In genomic region chr11:100262058-100262980, GRCm38 (mm10) we compare ENCODE assay signal across 18 mouse cellular contexts. TPM values are rescaled to one million over a fixed set of nuclear protein-coding genes. Genes with fewer than 3 reads are reported as not detected.
DNase-seq lines count a peak whose midpoint lies in the region; ATAC-seq and TF ChIP-seq lines count a peak whose summit lies in the region.
"Had no signal": no experiment of that assay in that cellular context is flagged by ENCODE, and none has a peak within 500 bp of the region (broad histone marks: within the 10 kb centered on the region; RNA-seq: fewer than 3 reads in every experiment).

No protein-coding gene starts in this region.

- TF ChIP-seq CTCF in lung, embryonic 14.5 days (IDR thresholded peaks at IDR 0.05; ENCODE audit: low read depth), result no peak

- H3K27ac ChIP-seq in lung, embryonic 14.5 days (ENCODE audit: low read depth), result no peak overlapping the region
- H3K27ac ChIP-seq in embryonic facial prominence, embryonic 13.5 days, result peak overlapping the region; percentile 74
- no peak overlapping the region for H3K27ac ChIP-seq in intestine, embryonic 16.5 days (ENCODE audit: low read length)
- H3K27ac ChIP-seq: neural tube, embryonic 15.5 days had no signal

- no peaks in the 10 kb centered on the region for H3K9me3 ChIP-seq in lung, embryonic 14.5 days (ENCODE audit: low read depth, low read length)
- H3K9me3 ChIP-seq in embryonic facial prominence, embryonic 13.5 days, result no peaks in the 10 kb centered on the region
- no peaks in the 10 kb centered on the region for H3K9me3 ChIP-seq in intestine, embryonic 16.5 days (ENCODE audit: control insufficient read depth, low read length)
- H3K9me3 ChIP-seq: neural tube, embryonic 15.5 days had no signal

- H3K4me2 ChIP-seq in lung, embryonic 14.5 days, result no peak overlapping the region
- peak overlapping the region; percentile 1; the same call in 1 of the 2 replicates for H3K4me2 ChIP-seq in embryonic facial prominence, embryonic 13.5 days
- no peak overlapping the region for H3K4me2 ChIP-seq in intestine, embryonic 16.5 days (ENCODE audit: low read depth, low read length)
- H3K4me2 ChIP-seq: neural tube, embryonic 15.5 days had no signal

- H3K36me3 ChIP-seq in lung, embryonic 14.5 days (ENCODE audit: insufficient read depth), result no peaks in the 10 kb centered on the region
- H3K36me3 ChIP-seq in embryonic facial prominence, embryonic 13.5 days, result no peaks in the 10 kb centered on the region
- no peaks in the 10 kb centered on the region for H3K36me3 ChIP-seq in intestine, embryonic 16.5 days (ENCODE audit: control insufficient read depth, insufficient read depth, low read length)
- H3K36me3 ChIP-seq: neural tube, embryonic 15.5 days had no signal

- H3K9ac ChIP-seq in lung, embryonic 14.5 days, result no peak overlapping the region
- H3K9ac ChIP-seq in embryonic facial prominence, embryonic 13.5 days, result no peak overlapping the region
- no peak overlapping the region for H3K9ac ChIP-seq in intestine, embryonic 16.5 days (ENCODE audit: low read depth, low read length)
- H3K9ac ChIP-seq: neural tube, embryonic 15.5 days had no signal

- H3K4me3 ChIP-seq in lung, embryonic 14.5 days (ENCODE audit: low read depth, low read length), result no peak overlapping the region
- H3K4me3 ChIP-seq in embryonic facial prominence, embryonic 13.5 days, result no peak overlapping the region
- H3K4me3 ChIP-seq in intestine, embryonic 16.5 days (ENCODE audit: low read length), result no peak overlapping the region
- H3K4me3 ChIP-seq: neural tube, embryonic 15.5 days had no signal

- 15% methylated on average over 13 of the region's 13 CpGs for WGBS in lung, embryonic 14.5 days
- 11% methylated on average over 13 of the region's 13 CpGs for WGBS in embryonic facial prominence, embryonic 13.5 days
- 34% methylated on average over 13 of the region's 13 CpGs for WGBS in intestine, embryonic 16.5 days

- H3K4me1 ChIP-seq in lung, embryonic 14.5 days (ENCODE audit: insufficient read depth), result no peaks in the 10 kb centered on the region
- H3K4me1 ChIP-seq in embryonic facial prominence, embryonic 13.5 days, result peaks cover 16% of the 10 kb centered on the region; the same call in 1 of the 2 replicates
- H3K4me1 ChIP-seq in intestine, embryonic 16.5 days (ENCODE audit: control insufficient read depth, insufficient read depth, low read length), result no peaks in the 10 kb centered on the region
- H3K4me1 ChIP-seq: neural tube, embryonic 15.5 days had no signal

- DNase-seq in lung, embryonic 14.5 days, result peak; percentile 8
- DNase-seq in lung, postnatal 25 days (ENCODE audit: low spot score), result no peak
- peak; percentile 87 for DNase-seq in R1 (ENCODE audit: low read depth, low spot score)
- peak; percentile 19 for DNase-seq in mesoderm, embryonic 11.5 days (ENCODE audit: low read depth, low spot score)
- DNase-seq: cerebellum, adult 18-20 months; kidney, postnatal 10 days had no signal

- H3K27me3 ChIP-seq in lung, embryonic 14.5 days (ENCODE audit: insufficient read depth, low read length), result no peaks in the 10 kb centered on the region
- no peaks in the 10 kb centered on the region; the same call in 1 of the 2 replicates for H3K27me3 ChIP-seq in embryonic facial prominence, embryonic 13.5 days
- no peaks in the 10 kb centered on the region for H3K27me3 ChIP-seq in intestine, embryonic 16.5 days (replicated peaks; ENCODE audit: control insufficient read depth, insufficient read depth, low read length)
- H3K27me3 ChIP-seq: Patski had no signal

- peak; percentile 63; the same call in 1 of the 2 replicates for ATAC-seq in lung, embryonic 14.5 days (ENCODE audit: insufficient read depth)
- peak; percentile 77 for ATAC-seq in embryonic facial prominence, embryonic 13.5 days (ENCODE audit: insufficient number of reproducible peaks, insufficient read depth, low FRiP score, low TSS enrichment, low read depth)
- ATAC-seq in CD4-positive, CD25-positive, alpha-beta regulatory T cell, adult 4 months, result no peak
- ATAC-seq in intestine, embryonic 16.5 days, result no peak

RNA-seq across cellular contexts. Expression of gene Krt17, which starts 1.5 kb away (rescaled TPM):
- polyA plus RNA-seq in lung, embryonic 14.5 days (2014; fragmentation: Nextera tagmentation; extraction: Ambion mirVana), result 2.1 and 2.9 TPM in 2 replicates
- polyA plus RNA-seq in embryonic facial prominence, embryonic 13.5 days (2015; fragmentation: Nextera tagmentation; extraction: Ambion mirVana), result 161 and 186 TPM in 2 replicates
- 1 to 10 TPM; 1.7 to 6.4 TPM for polyA plus RNA-seq in CD4-positive, CD25-positive, alpha-beta regulatory T cell, adult 4 months (2017; shearing (Covaris generic))
- 11.5 and 11.8 TPM in 2 replicates for polyA plus RNA-seq in intestine, embryonic 16.5 days (2015; fragmentation: Nextera tagmentation; extraction: Ambion mirVana)
- polyA plus RNA-seq: liver, adult 2 months; testis, adult 2 months had no signal

RNA-seq across cellular contexts. Expression of gene Krt42, which starts 7.4 kb away (rescaled TPM):
- polyA plus RNA-seq in lung, embryonic 14.5 days (2014; fragmentation: Nextera tagmentation; extraction: Ambion mirVana), result not detected in 2 replicates
- polyA plus RNA-seq in embryonic facial prominence, embryonic 13.5 days (2015; fragmentation: Nextera tagmentation; extraction: Ambion mirVana), result 0.20 and 0.25 TPM in 2 replicates
- polyA plus RNA-seq in CD4-positive, CD25-positive, alpha-beta regulatory T cell, adult 4 months (2017; shearing (Covaris generic)), result not detected
- polyA plus RNA-seq in intestine, embryonic 16.5 days (2015; fragmentation: Nextera tagmentation; extraction: Ambion mirVana), result not detected in 2 replicates
- polyA plus RNA-seq: heart, embryonic 14.5 days; hindbrain, embryonic 11.5 days; intestine, embryonic 14.5 days; liver, adult 2 months; lung, embryonic 16.5 days; neural tube, embryonic 15.5 days; small intestine, adult 2 months; testis, adult 2 months had no signal

RNA-seq across cellular contexts. Expression of gene Krt16, which starts 13.6 kb away (rescaled TPM):
- polyA plus RNA-seq in lung, embryonic 14.5 days (2014; fragmentation: Nextera tagmentation; extraction: Ambion mirVana), result not detected in 2 replicates
- polyA plus RNA-seq in embryonic facial prominence, embryonic 13.5 days (2015; fragmentation: Nextera tagmentation; extraction: Ambion mirVana), result 0.33 and 0.45 TPM in 2 replicates
- not detected for polyA plus RNA-seq in CD4-positive, CD25-positive, alpha-beta regulatory T cell, adult 4 months (2017; shearing (Covaris generic))
- not detected in 2 replicates for polyA plus RNA-seq in intestine, embryonic 16.5 days (2015; fragmentation: Nextera tagmentation; extraction: Ambion mirVana)
- polyA plus RNA-seq: heart, embryonic 14.5 days; hindbrain, embryonic 11.5 days; intestine, embryonic 14.5 days; liver, adult 2 months; lung, embryonic 16.5 days; neural tube, embryonic 15.5 days; Patski; small intestine, adult 2 months; testis, adult 2 months had no signal

RNA-seq across cellular contexts. Expression of gene Krt14, which starts 55.0 kb away (rescaled TPM):
- 0.31 TPM in 1 of 2 replicates, not detected in the other for polyA plus RNA-seq in lung, embryonic 14.5 days (2014; fragmentation: Nextera tagmentation; extraction: Ambion mirVana)
- polyA plus RNA-seq in embryonic facial prominence, embryonic 13.5 days (2015; fragmentation: Nextera tagmentation; extraction: Ambion mirVana), result 574 and 670 TPM in 2 replicates
- polyA plus RNA-seq in CD4-positive, CD25-positive, alpha-beta regulatory T cell, adult 4 months (2017; shearing (Covaris generic)), result not detected
- polyA plus RNA-seq in intestine, embryonic 16.5 days (2015; fragmentation: Nextera tagmentation; extraction: Ambion mirVana), result 7.3 and 7.9 TPM in 2 replicates
- polyA plus RNA-seq: liver, adult 2 months; Patski; small intestine, adult 2 months; testis, adult 2 months had no signal

RNA-seq across cellular contexts. Expression of gene Eif1, which starts 57.4 kb away (rescaled TPM):
- 1,908 and 1,918 TPM in 2 replicates for polyA plus RNA-seq in lung, embryonic 14.5 days (2014; fragmentation: Nextera tagmentation; extraction: Ambion mirVana)
- polyA plus RNA-seq in embryonic facial prominence, embryonic 13.5 days (2015; fragmentation: Nextera tagmentation; extraction: Ambion mirVana), result 1,424 and 1,667 TPM in 2 replicates
- 1,000 to 10,000 TPM; 1,870 to 3,129 TPM for polyA plus RNA-seq in CD4-positive, CD25-positive, alpha-beta regulatory T cell, adult 4 months (2017; shearing (Covaris generic))
- polyA plus RNA-seq in intestine, embryonic 16.5 days (2015; fragmentation: Nextera tagmentation; extraction: Ambion mirVana), result 1,811 and 1,878 TPM in 2 replicates

Comparison
In these comparisons a context has a peak if more than half of its experiments do, and no peak if none do; other contexts are left out.
1. ATAC-seq: peak in lung, embryonic 14.5 days (single experiment) and embryonic facial prominence, embryonic 13.5 days (single experiment); none in CD4-positive, CD25-positive, alpha-beta regulatory T cell, adult 4 months (single experiment) and intestine, embryonic 16.5 days (single experiment).
2. RNA of gene Krt17, which starts 1.5 kb away (polyA plus RNA-seq): 161 to 186 TPM in embryonic facial prominence, embryonic 13.5 days; 11.5 to 11.8 TPM in intestine, embryonic 16.5 days, 1.7 to 6.4 TPM in CD4-positive, CD25-positive, alpha-beta regulatory T cell, adult 4 months and 2.1 to 2.9 TPM in lung, embryonic 14.5 days; every median in the first group is over 10 times any median in the second.